Mouse (Mus musculus): Measurements from ENCODE around the gene Tbc1d9b.

Tbc1d9b gene

DNA sequence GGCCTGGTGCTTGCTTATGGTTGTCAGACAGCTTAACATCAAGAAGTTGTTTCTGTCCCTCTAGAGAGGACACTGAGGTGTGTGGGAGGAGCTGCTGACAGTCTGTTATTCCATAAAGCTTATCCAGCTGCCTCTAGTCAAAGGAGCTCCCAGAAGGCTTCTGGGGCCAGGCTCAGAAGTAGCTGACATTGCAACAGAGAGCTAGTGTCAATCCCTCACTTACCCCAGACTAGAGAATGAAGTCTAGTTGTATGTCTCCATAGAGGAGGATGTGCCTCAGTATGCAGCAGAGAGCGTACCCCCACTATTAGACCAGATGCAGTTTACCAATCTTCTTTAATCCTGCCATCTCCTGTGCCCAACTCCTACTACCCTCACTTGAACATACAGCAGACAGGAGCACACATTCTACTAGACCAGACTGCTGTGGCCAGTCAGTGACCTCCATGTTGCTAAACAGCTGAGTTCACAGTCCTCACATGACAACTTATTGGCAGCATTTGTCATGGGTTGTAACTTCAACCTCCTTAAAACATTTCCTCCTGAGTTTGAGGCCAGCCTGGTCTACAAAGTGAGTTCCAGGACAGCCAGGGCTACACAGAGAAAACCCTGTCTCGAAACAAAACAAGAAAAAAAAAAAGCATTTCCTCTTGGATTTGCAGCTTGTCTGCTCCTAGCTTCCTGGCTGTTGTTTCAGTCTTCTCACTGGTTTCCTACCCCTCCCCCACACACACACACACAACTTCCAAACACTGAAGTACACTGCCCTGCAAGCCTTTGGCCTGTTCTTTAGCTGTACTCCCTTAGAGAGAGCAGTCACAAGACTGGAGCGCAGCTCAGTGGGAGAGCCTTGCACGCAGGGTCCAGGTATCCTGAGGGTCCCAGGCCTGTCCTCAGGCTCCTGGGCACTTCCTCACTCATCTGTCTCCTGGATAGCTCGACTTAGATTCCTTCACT, 47.6 kb downstream of the Tbc1d9b start:
- DNase-seq, result no peak

- DNase-seq, result no peak
These were observed 49.5 kb downstream of the Tbc1d9b start for GRCm38 (mm10) chr11:50180478-50181231.

DNA sequence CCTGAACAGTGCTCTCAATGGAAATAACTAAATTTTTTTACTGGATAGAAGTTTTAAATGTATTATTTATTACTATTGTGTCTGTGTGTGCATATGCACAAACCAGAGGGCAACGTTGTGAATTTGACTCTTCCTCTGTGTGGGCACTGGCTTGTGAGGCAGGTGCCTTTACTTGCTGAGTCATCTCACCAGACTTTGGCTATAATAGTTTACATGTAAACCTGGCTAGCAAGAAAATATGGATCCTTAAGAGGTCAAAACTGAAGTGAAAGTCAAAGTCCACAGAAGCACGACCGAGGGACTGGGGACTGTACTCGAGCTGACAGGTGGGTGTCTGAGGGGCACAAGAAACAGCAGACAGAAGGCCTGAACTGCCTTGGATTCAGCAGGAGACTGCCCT, 51.5 kb downstream of the Tbc1d9b start:
- DNase-seq, result no peak

DNA sequence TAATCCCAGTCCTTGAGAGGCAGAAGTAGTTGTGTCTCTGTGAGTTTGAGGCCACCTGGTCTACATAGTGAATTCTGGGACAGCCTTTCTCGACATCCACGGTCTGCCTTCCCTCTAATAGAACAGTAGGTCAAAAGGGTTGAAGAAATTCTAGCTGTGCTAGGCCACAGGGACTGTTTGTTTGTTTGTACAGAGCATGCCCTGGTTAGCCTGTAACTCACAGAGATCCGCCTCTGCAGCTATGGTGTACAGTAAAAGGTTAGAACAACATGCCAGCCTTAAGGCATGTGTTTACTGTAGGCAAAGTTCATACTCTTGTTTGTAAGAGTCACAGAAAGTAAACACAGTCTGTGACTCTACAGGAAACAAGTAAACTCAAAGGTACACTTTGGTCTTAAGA, 53.6 kb downstream of the Tbc1d9b start:
- no peak for DNase-seq

DNA sequence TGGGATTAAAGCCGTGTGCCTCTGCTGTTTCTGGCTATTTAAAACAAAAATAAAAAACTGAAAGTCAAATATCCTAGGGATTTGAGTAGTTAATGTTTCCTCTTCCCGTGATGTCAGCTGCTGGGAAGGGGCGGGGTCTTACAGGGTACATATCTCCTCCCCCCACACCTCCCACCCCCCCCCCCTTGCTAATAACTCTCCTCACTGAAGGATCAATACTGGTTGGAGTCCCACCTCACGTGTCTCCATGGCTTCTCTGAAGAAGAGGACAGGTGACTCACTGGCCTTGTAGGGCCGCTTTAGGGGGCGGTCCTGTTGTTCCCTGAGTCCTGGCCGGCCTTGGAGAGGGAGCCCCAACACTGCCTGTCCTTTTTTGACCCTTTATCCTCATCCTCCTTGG, 57.5 kb downstream of the Tbc1d9b start:
- DNase-seq, result no peak

GRCm38 (mm10) chr11:50190362-50190761, 59.2 kb downstream of the Tbc1d9b start:
- no peak for DNase-seq

DNA sequence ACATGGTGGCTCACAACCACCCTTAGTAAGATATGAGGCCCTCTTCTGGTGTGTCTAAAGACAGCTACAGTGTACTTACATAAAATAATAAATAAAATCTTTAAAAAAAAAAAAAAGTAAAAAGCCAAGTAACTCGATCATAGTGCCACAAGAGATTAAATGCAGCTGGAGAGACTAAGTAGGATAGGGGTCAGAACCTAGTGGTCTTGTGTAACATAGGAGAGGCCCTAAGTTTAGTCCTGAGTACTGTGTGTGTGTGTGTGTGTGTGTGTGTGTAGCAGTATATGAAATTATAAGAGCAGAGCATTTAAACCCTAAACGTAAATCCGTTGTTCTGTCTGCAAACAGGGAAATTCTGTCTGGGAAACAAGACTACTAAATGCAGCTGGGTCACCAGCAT, 61.1 kb downstream of the Tbc1d9b start:
- no peak for DNase-seq

GRCm38 (mm10) chr11:50194070-50194469, 62.9 kb downstream of the Tbc1d9b start:
- no peak for DNase-seq

DNA sequence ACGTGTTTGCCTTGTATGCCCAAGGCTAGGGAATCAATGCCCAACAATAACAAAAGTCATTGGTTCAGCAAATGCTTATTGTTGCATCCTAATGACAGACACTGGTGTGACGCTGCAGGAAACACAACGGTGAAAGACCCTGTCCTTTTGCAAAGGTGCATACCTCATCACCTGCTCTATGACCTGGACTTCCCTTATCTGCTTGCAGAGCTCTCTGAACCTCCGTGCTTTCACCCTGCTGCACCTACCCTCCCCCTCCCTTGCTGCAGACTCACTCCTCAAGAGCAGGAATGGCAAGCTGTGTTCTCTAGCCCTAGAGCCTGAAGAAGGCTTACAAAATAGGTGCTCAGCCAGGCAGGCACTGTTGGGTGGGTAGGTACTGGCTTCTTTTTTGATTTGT, 63.6 kb downstream of the Tbc1d9b start:
- DNase-seq, result no peak

DNA sequence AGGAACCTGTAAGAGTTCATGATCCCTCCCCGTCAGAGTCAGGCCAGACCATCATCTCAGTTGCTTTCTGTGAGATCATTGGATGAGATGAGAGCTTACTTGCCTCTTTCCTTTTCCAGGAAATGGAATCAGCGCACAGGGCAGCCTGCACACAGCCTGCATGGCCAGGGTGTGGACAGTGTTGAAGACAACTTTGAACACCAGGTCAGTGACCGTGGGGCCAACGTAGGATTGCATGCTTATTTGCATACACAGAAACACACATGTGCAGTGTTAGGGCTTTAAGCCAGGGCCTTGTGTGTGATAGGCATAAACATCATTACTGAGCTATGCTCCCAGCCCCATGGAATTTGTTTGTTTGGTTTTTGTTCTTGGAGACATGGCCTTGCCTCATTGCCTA, 66.3 kb downstream of the Tbc1d9b start:
- DNase-seq, result no peak

DNA sequence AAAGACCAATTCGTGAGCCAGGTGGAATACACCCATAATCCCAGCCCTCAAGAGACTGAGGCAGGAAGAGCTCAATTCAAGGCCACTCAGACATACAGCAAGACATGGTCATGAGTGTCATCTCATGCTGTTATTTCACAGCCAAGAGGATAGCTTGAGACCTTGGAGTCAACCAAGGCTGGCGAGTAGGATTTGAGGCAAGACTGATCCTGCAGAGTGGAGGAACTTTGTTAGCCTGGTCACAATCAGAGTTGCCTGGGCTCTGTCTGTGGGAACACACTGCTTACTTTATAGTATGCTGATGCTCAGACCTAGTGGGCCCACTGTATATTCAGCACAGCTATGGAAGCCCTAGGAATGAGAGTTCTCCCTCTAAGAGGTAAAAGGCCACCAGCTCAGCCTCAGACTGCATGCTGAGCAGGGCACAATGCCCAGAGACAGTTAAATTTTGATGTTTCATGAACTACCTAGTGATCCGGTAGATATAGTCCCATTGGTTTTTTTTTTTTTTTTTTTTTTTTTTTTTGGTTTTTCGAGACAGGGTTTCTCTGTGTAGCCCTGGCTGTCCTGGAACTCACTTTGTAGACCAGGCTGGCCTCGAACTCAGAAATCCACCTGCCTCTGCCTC, 67.1 kb downstream of the Tbc1d9b start:
- no peak for DNase-seq

DNA sequence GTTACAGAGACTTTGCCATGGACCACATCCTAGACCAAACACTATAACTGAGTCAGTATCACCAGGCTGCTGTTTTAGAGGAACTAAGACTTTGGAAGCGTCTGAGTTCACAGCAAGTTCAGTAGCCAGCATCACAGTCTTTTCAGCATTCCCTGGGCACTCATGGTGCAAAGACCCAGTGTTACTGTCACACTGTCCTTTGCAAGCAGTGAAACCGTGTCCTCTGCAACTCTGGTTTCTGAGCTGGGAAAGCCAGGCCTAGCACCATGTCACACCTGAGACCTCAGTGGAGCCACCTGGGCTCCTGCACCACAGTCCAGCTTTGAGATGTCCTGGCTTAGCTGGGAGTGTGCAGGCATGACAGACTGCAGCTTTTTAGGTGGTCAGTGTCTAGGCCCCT, 67.7 kb downstream of the Tbc1d9b start:
- DNase-seq, result no peak

DNA sequence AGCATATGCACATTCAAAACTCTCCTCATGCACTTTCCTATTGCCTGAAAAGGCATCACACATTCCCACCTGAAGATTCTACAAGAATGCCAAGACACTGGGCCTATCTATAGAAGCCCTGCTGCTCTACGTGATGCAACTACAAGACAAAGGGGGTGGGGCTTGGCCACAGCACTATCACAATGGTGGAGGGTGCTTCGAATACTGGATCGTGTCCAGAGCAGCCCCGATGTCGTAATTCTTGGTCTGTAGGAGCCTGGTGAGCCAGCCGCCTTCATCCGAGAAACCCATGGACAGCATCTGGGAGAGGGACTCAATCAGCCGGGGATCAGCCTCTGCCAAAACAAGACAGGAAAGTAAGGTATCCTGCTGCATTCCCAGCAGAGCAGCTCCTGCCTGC, 69.4 kb downstream of the Tbc1d9b start:
- DNase-seq, result no peak

DNA sequence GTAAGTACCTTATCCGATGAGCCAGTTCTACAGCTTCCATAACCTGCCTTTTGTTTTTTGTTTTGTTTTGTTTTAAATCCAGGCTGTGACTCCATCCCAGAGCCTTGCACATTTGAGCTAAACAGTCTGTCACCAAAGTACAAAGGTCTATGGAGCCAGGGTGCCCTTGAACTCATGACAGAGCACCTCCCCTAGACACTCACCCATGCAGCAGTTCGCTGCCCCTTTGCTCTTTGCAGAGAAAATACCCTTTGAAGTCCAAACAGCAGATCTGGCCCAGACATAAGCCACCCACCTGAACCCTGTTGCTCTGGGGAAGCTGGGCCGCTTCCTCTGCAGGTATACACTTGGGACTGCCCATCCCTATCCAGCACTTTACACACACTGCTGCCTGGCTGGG, 70.4 kb downstream of the Tbc1d9b start:
- DNase-seq, result no peak

GRCm38 (mm10) chr11:50203302-50203827, 72.2 kb downstream of the Tbc1d9b start:
- DNase-seq, result no peak

DNA sequence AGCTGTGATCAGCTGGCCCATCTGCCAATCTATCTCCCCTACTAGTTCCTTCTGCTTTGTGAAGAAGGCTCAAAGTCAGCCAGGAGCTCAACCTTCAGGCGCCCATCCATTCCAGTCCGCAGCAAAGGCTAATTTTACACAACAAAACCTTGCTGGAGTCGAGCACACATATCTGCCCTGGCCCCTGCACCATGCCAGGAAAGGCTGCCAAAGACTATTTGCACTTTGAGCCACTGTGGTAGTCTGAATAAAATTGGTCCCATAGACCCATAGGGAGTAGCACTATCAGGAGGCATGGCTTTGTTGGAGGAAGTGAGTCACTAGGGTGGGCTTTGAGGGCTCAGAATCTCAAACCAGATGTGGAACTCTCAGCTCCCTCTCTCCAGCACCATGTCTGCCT, 74.2 kb downstream of the Tbc1d9b start:
- DNase-seq, result no peak

GRCm38 (mm10) chr11:50206037-50206436, 74.8 kb downstream of the Tbc1d9b start:
- DNase-seq, result no peak

DNA sequence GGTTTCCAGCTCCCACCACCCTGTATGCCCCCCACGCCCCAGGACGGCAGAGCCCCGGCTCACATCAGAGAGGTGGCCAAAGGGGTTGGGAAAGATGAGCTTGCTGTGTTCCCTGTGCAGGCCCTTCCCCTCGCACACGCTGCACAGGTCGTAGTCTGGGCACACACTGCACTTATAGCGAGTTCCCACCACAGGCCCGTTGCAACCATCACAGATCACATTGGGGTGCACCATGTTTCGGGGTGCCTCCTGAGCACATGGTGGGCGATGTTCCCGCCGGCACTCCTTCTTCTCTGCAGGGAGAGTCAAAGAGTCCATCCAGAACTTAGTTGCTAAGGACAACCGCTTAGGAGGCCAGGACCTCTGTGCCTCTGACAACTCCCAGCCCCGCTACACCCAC, 76.1 kb downstream of the Tbc1d9b start:
- DNase-seq, result no peak

GRCm38 (mm10) chr11:50208039-50208438, 76.8 kb downstream of the Tbc1d9b start:
- no peak for DNase-seq

DNA sequence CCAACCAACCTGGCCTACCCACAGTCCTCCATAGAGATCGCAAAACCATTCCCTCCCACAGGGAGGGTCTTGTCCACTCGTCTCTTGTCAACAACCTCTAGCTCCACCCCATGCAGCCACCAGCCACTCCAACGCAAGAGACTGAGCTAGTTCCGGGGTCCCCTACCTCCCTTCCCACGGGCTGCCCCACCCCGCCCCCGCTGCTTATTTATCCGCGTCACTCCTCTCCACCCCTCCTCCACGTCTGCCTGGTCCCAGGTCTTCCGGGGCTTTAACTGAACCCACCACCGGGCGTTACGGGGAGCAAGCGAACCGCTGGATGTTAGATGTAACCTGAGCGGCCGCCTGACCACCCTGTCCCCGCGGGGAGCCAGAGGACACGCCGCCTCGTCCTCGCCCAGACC, 78.9 kb downstream of the Tbc1d9b start:
- DNase-seq, result peak; percentile 96

DNA sequence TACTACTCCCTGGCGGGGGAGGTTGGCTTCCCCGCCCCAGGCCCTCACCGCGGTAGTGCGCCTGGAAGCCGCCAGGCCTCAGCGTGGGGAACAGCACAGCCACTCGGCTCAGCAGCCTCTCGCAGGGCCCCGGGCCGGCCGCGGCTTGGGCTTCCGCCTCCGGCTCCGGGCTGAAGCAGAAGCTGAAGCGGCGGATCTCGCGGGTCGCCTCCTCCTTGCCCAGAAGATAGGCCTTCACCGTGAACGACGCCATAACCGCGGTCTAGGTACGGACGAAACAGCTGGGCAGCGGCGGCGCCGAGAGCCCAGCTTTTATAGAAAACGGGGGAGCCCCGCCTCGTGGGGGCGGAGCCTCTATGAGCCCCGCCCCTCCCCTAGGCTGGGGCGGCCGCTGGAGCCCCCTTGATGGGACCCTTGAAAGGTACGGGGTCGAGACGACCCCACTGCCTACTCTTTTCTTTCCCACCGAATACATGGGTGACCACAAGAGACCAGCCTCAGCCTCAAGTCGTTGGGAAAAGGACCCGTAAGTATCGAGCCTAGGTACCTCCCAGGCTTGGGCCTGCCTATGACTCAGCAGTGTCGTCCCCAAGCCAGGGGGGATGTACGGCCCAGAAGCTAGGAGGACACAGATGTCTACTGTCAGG, 79.4 kb downstream of the Tbc1d9b start, which contains the start of the genes Sqstm1 and Mgat4b:
Gene Sqstm1 (minus strand): TSS at position 323 of the 647 bp plus-strand sequence.
Gene Mgat4b (plus strand): TSS at position 386 of the 647 bp plus-strand sequence.
- DNase-seq, result peak; percentile 84

GRCm38 (mm10) chr11:50211322-50212059, 80.3 kb downstream of the Tbc1d9b start:
- DNase-seq, result peak; percentile 46

Data from cerebellum, adult 9-10 months (tissue).